8 mouse cellular contexts compared by ENCODE assay signal in genomic region chr12:54789346-54790143, GRCm38 (mm10). TPM values are rescaled to one million over a fixed set of nuclear protein-coding genes. Genes with fewer than 3 reads are reported as not detected.
DNase-seq lines count a peak whose midpoint lies in the region; ATAC-seq lines count a peak whose summit lies in the region.

No protein-coding gene starts in this region.

- peak overlapping the region; percentile 29 for H3K4me2 ChIP-seq in heart, embryonic 15.5 days
- no peak overlapping the region; the same call in 1 of the 2 replicates for H3K4me2 ChIP-seq in midbrain, embryonic 11.5 days

- 9% methylated on average over 11 of the region's 11 CpGs for WGBS in heart, embryonic 15.5 days
- 27% methylated on average over 11 of the region's 11 CpGs for WGBS in midbrain, embryonic 11.5 days

- peak; percentile 17 for DNase-seq in adrenal gland, postnatal 14 days
- DNase-seq in adrenal gland, adult 18-20 months (ENCODE audit: low spot score in 2 of 2): no peak
- peak; percentile 65 to 74 for DNase-seq in kidney, postnatal 4 days
- DNase-seq in midbrain, embryonic 11.5 days (ENCODE audit: low spot score, missing footprints): peak; percentile 83
- DNase-seq in thymus, postnatal 4 days: no peak
- no peak for DNase-seq in layer of hippocampus, adult 11-12 months (ENCODE audit: low spot score)

- peaks cover 39% of the 10 kb centered on the region for H3K4me1 ChIP-seq in heart, embryonic 15.5 days (replicated peaks)
- peaks cover 21% of the 10 kb centered on the region for H3K4me1 ChIP-seq in midbrain, embryonic 11.5 days (ENCODE audit: control insufficient read depth, insufficient read depth, low read length)

- H3K9me3 ChIP-seq in heart, embryonic 15.5 days (replicated peaks): no peaks in the 10 kb centered on the region
- no peaks in the 10 kb centered on the region for H3K9me3 ChIP-seq in midbrain, embryonic 11.5 days (ENCODE audit: control insufficient read depth, low read length)

- H3K27me3 ChIP-seq in heart, embryonic 15.5 days: no peaks in the 10 kb centered on the region
- no peaks in the 10 kb centered on the region for H3K27me3 ChIP-seq in midbrain, embryonic 11.5 days (ENCODE audit: control insufficient read depth, insufficient read depth, low read length)

- H3K36me3 ChIP-seq in heart, embryonic 15.5 days: 0 out of 2 replicates have a peak, but pooled peaks cover under 1% of the 10 kb centered on the region
- H3K36me3 ChIP-seq in midbrain, embryonic 11.5 days (ENCODE audit: control insufficient read depth, insufficient read depth, low read length): 0 out of 2 replicates have a peak, but pooled peaks cover 3% of the 10 kb centered on the region

- H3K9ac ChIP-seq in heart, embryonic 15.5 days: no peak overlapping the region
- H3K9ac ChIP-seq in midbrain, embryonic 11.5 days (ENCODE audit: low read length): no peak overlapping the region

- no peak overlapping the region for H3K4me3 ChIP-seq in heart, embryonic 15.5 days
- H3K4me3 ChIP-seq in midbrain, embryonic 11.5 days (ENCODE audit: low read depth, low read length): no peak overlapping the region

- peak overlapping the region; percentile 66 for H3K27ac ChIP-seq in heart, embryonic 15.5 days
- no peak overlapping the region for H3K27ac ChIP-seq in midbrain, embryonic 11.5 days (ENCODE audit: low read depth, low read length)

- 0 out of 2 replicates have a peak, but pooled peaks have one; percentile 64 for ATAC-seq in erythroblast, adult 5-6 weeks (replicated peaks; ENCODE audit: low FRiP score, poor library complexity, severe bottlenecking)
- peak; percentile 85 for ATAC-seq in heart, embryonic 15.5 days (replicated peaks; ENCODE audit: insufficient number of reproducible peaks, insufficient read depth, low FRiP score, low read depth)
- peak; percentile 58; the same call in 1 of the 2 replicates for ATAC-seq in midbrain, embryonic 11.5 days (ENCODE audit: low FRiP score)

RNA-seq across cellular contexts. Expression of gene Snx6, which starts 6.0 kb away (rescaled TPM):
- 54.1 and 58.4 TPM in 2 replicates for total RNA-seq in adrenal gland, postnatal 14 days (2021)
- 10 to 100 TPM; 57.6 to 61.0 TPM for total RNA-seq in adrenal gland, adult 18-20 months (2021)
- total RNA-seq in erythroblast, adult 5-6 weeks (2015; ENCODE audit: low replicate concordance): 21.1 and 35.1 TPM in 2 replicates
- 17.7 and 24.2 TPM in 2 replicates for total RNA-seq in erythroblast, adult 5-6 weeks (2017; ENCODE audit: low replicate concordance)
- polyA plus RNA-seq in heart, embryonic 15.5 days (2015; fragmentation: Nextera tagmentation; extraction: Ambion mirVana): 96.4 and 116 TPM in 2 replicates
- polyA plus RNA-seq in midbrain, embryonic 11.5 days (2014; fragmentation: Nextera tagmentation; extraction: Ambion mirVana): 251 and 261 TPM in 2 replicates

Comparison
In these comparisons a context has a peak if more than half of its experiments do, and no peak if none do; other contexts are left out.
1. DNase-seq: peak in adrenal gland, postnatal 14 days (single experiment), kidney, postnatal 4 days (2 of 2) and midbrain, embryonic 11.5 days (single experiment); none in adrenal gland, adult 18-20 months (0 of 2), thymus, postnatal 4 days (single experiment) and layer of hippocampus, adult 11-12 months (single experiment).
2. Peak in every context shown above with its lines, with median percentiles within 50 percentile points of each other: ATAC-seq.